Mouse (Mus musculus): Measurements from ENCODE around the gene Mtf2. TPM values are rescaled to one million over a fixed set of nuclear protein-coding genes. Genes with fewer than 3 reads are reported as not detected.

The Mtf2 gene
- polyA plus RNA-seq, 1 experiment from 2014 or later: 99.1 TPM

Other genes starting within 250 kb of the Mtf2 start
- 0.14 and 0.35 TPM in 2 replicates for gene Ube2d2b, start 235.6 kb upstream of the Mtf2 start, polyA plus RNA-seq (2015; fragmentation: Nextera tagmentation; extraction: Ambion mirVana)
- gene Evi5, start 190.6 kb upstream of the Mtf2 start, polyA plus RNA-seq (2015; fragmentation: Nextera tagmentation; extraction: Ambion mirVana): 40.5 and 41.0 TPM in 2 replicates
- gene Rpl5, start 165.2 kb upstream of the Mtf2 start, polyA plus RNA-seq (2015; fragmentation: Nextera tagmentation; extraction: Ambion mirVana): 41.8 and 46.6 TPM in 2 replicates
- 21.0 and 23.1 TPM in 2 replicates for gene Fam69a, start 78.6 kb upstream of the Mtf2 start, polyA plus RNA-seq (2015; fragmentation: Nextera tagmentation; extraction: Ambion mirVana)
- 34.5 and 41.8 TPM in 2 replicates for gene Tmed5, start 66.9 kb downstream of the Mtf2 start, polyA plus RNA-seq (2015; fragmentation: Nextera tagmentation; extraction: Ambion mirVana)
- gene Ccdc18, start 67.2 kb downstream of the Mtf2 start, polyA plus RNA-seq (2015; fragmentation: Nextera tagmentation; extraction: Ambion mirVana): 6.2 and 10.2 TPM in 2 replicates
- 26.6 and 28.9 TPM in 2 replicates for gene Dr1, start 203.2 kb downstream of the Mtf2 start, polyA plus RNA-seq (2015; fragmentation: Nextera tagmentation; extraction: Ambion mirVana)
- 5.4 and 6.3 TPM in 2 replicates for gene Pigg, start 246.9 kb downstream of the Mtf2 start, polyA plus RNA-seq (2015; fragmentation: Nextera tagmentation; extraction: Ambion mirVana)